Mouse (Mus musculus) spleen, adult 2 months (tissue): Measurements from ENCODE around the gene Trim72.

Experiments
- CTCF ChIP-seq: fragments of 200-500 bp; IDR thresholded peaks from 2 replicates; pipeline ENCODE4 v1.5.1; 2011; ENCODE audit warnings: mild to moderate bottlenecking, inconsistent platforms; ENCODE audit not compliant: insufficient read depth, insufficient read length, insufficient replicate concordance; ENCODE audit errors: extremely low read depth
- POLR2A ChIP-seq: fragments of 200-500 bp; IDR thresholded peaks from 2 replicates; pipeline ENCODE4 v1.6.1; 2011; ENCODE audit warnings: low read depth, low read length, inconsistent platforms

DNA sequence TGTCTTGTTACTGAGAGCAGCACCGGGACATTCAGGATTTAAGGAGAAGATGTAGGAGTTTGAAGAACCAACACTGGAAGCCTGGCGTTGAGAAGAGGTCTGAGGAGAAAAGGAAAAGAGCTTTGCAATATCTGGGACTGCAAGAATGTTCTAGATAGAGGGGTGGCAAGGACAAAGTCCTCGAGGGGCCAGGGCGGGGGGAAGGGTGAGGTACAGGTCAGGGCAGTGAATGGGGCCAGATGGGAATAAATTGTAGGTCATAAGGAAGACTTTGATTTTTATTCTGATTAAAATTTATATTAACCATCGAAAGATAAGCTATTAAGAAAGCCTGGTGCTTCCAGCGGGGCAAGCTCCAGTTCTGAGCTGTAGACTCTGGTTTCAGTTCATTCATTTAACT lies 651 bp upstream of the Trim72 start:
- TF ChIP-seq CTCF (no peak), POLR2A (no peak)
